Mouse (Mus musculus) heart, embryonic 10.5 days (tissue): Measurements from ENCODE around the gene Lrfn3. TPM values are rescaled to one million over a fixed set of nuclear protein-coding genes. Genes with fewer than 3 reads are reported as not detected.
A peak's percentile ranks its signal among the peaks of the same experiment; 100 is the strongest.

ENCODE experiments used
- DNase-seq: peaks from one replicate; pipeline ENCODE4 v3.0.0-alpha.2; 2017; ENCODE audit warnings: low spot score
- H3K27ac ChIP-seq: fragments of 300-500 bp; sonication (generic); 2 replicates; pipeline ENCODE4 v1.5.1; 2016; ENCODE audit warnings: mild to moderate bottlenecking
- H3K27me3 ChIP-seq: fragments of 300-500 bp; sonication (generic); 2 replicates; pipeline ENCODE4 v1.6.1; 2016; ENCODE audit warnings: mild to moderate bottlenecking; ENCODE audit not compliant: poor library complexity, insufficient read depth, severe bottlenecking
- H3K36me3 ChIP-seq: fragments of 300-500 bp; sonication (generic); 2 replicates; pipeline ENCODE4 v1.6.1; 2016; ENCODE audit warnings: mild to moderate bottlenecking, moderate library complexity
- H3K4me1 ChIP-seq: fragments of 300-500 bp; sonication (generic); 2 replicates; pipeline ENCODE4 v1.6.1; 2016; ENCODE audit warnings: mild to moderate bottlenecking
- H3K4me3 ChIP-seq: fragments of 300-500 bp; sonication (generic); 2 replicates; pipeline ENCODE4 v1.5.1; 2016; ENCODE audit warnings: mild to moderate bottlenecking, moderate library complexity
- H3K9me3 ChIP-seq: fragments of 300-500 bp; sonication (generic); 2 replicates; pipeline ENCODE4 v1.6.1; 2016; ENCODE audit warnings: mild to moderate bottlenecking, moderate library complexity
- WGBS: fragments of 180-500 bp; shearing (Covaris S2); methylation state at CpG from one replicate; pipeline ENCODE4 v1.1.7; 2016; 5-methylcytosine and 5-hydroxymethylcytosine counted together
- polyA plus RNA-seq: library from polyadenylated mRNA; unstranded; fragments of >200 nt; fragmentation: Nextera tagmentation; extraction: Ambion mirVana; gene quantifications from 2 replicates; pipeline ENCODE4 v1.2.1, GENCODE M21; 2016

Gene Lrfn3
- polyA plus RNA-seq, 1 experiment from 2014 or later, result 2.0 TPM

- DNase-seq, result no peak
- WGBS, result 56% methylated on average over 5 of the region's 5 CpGs
- H3K27ac ChIP-seq, result no peak overlapping the region
- peaks cover 8% of the 10 kb centered on the region for H3K4me1 ChIP-seq
- H3K27me3 ChIP-seq, result peaks cover 59% of the 10 kb centered on the region
- no peak overlapping the region for H3K4me3 ChIP-seq
- no peaks in the 10 kb centered on the region for H3K36me3 ChIP-seq
- H3K9me3 ChIP-seq, result no peaks in the 10 kb centered on the region
Observed at GRCm38 (mm10) chr7:30334563-30334962, 28.0 kb downstream of the Lrfn3 start.

GRCm38 (mm10) chr7:30333436-30333835 is 29.1 kb downstream of the Lrfn3 start:
- peaks cover 48% of the 10 kb centered on the region for H3K27me3 ChIP-seq
- DNase-seq, result no peak
- no peak overlapping the region for H3K4me3 ChIP-seq
- WGBS, result 39% methylated on average over 4 of the region's 4 CpGs
- no peaks in the 10 kb centered on the region for H3K36me3 ChIP-seq
- H3K9me3 ChIP-seq, result no peaks in the 10 kb centered on the region
- H3K4me1 ChIP-seq, result peaks cover 11% of the 10 kb centered on the region
- H3K27ac ChIP-seq, result peak overlapping the region; percentile 16; the same call in 1 of the 2 replicates

GRCm38 (mm10) chr7:30332622-30333259 is 29.8 kb downstream of the Lrfn3 start:
- Histone ChIP-seq H3K27me3 (peaks cover 48% of the 10 kb centered on the region), H3K4me3 (no peak overlapping the region), H3K4me1 (peaks cover 11% of the 10 kb centered on the region), H3K36me3 (no peaks in the 10 kb centered on the region), H3K9me3 (no peaks in the 10 kb centered on the region), H3K27ac (no peak overlapping the region)
- no peak for DNase-seq
- WGBS, result 57% methylated on average over 18 of the region's 18 CpGs

GRCm38 (mm10) chr7:30331887-30332286 is 30.7 kb downstream of the Lrfn3 start:
- Histone ChIP-seq H3K4me1 (peaks cover 17% of the 10 kb centered on the region), H3K36me3 (no peaks in the 10 kb centered on the region), H3K27me3 (peaks cover 53% of the 10 kb centered on the region), H3K4me3 (peak overlapping the region; percentile 22; the same call in 1 of the 2 replicates), H3K9me3 (no peaks in the 10 kb centered on the region), H3K27ac (no peak overlapping the region)
- peak; percentile 88 for DNase-seq
- WGBS, result 8% methylated on average over 13 of the region's 13 CpGs

GRCm38 (mm10) chr7:30328379-30328778 is 34.2 kb downstream of the Lrfn3 start:
- peaks cover 12% of the 10 kb centered on the region for H3K4me1 ChIP-seq
- peaks cover 18% of the 10 kb centered on the region; the same call in 1 of the 2 replicates for H3K27me3 ChIP-seq
- no peak overlapping the region for H3K4me3 ChIP-seq
- WGBS, result 50% methylated on average over 10 of the region's 10 CpGs
- H3K36me3 ChIP-seq, result no peaks in the 10 kb centered on the region
- no peak for DNase-seq
- no peaks in the 10 kb centered on the region for H3K9me3 ChIP-seq
- H3K27ac ChIP-seq, result no peak overlapping the region

- H3K27me3 ChIP-seq, result peaks cover 6% of the 10 kb centered on the region; the same call in 1 of the 2 replicates
- H3K27ac ChIP-seq, result peak overlapping the region; percentile 24; the same call in 1 of the 2 replicates
- H3K36me3 ChIP-seq, result no peaks in the 10 kb centered on the region
- H3K4me1 ChIP-seq, result peaks cover 14% of the 10 kb centered on the region
- 52% methylated on average over 15 of the region's 15 CpGs for WGBS
- H3K4me3 ChIP-seq, result no peak overlapping the region
- no peak for DNase-seq
- no peaks in the 10 kb centered on the region for H3K9me3 ChIP-seq
Observed at GRCm38 (mm10) chr7:30327140-30327539, 35.4 kb downstream of the Lrfn3 start.

GRCm38 (mm10) chr7:30326427-30326826 is 36.1 kb downstream of the Lrfn3 start:
- Histone ChIP-seq H3K4me3 (no peak overlapping the region), H3K27ac (no peak overlapping the region)
- DNase-seq, result no peak

GRCm38 (mm10) chr7:30325364-30325763 is 37.2 kb downstream of the Lrfn3 start:
- Histone ChIP-seq H3K4me1 (peaks cover 23% of the 10 kb centered on the region), H3K27ac (no peak overlapping the region), H3K4me3 (no peak overlapping the region), H3K27me3 (peaks cover 6% of the 10 kb centered on the region; the same call in 1 of the 2 replicates), H3K36me3 (no peaks in the 10 kb centered on the region), H3K9me3 (no peaks in the 10 kb centered on the region)
- DNase-seq, result no peak
- 43% methylated on average over 2 of the region's 2 CpGs for WGBS

More at GRCm38 (mm10) chr7:30326427-30326826, 36.1 kb downstream of the Lrfn3 start:
- no peaks in the 10 kb centered on the region for H3K36me3 ChIP-seq
- H3K27me3 ChIP-seq, result peaks cover 6% of the 10 kb centered on the region; the same call in 1 of the 2 replicates
- no peaks in the 10 kb centered on the region for H3K9me3 ChIP-seq
- H3K4me1 ChIP-seq, result peaks cover 16% of the 10 kb centered on the region

GRCm38 (mm10) chr7:30324300-30324944 is 38.1 kb downstream of the Lrfn3 start:
- H3K4me3 ChIP-seq, result no peak overlapping the region
- no peak for DNase-seq
- peaks cover 23% of the 10 kb centered on the region for H3K4me1 ChIP-seq
- WGBS, result 82% methylated on average over 5 of the region's 5 CpGs
- no peaks in the 10 kb centered on the region for H3K9me3 ChIP-seq
- H3K27me3 ChIP-seq, result peaks cover 6% of the 10 kb centered on the region; the same call in 1 of the 2 replicates
- no peak overlapping the region for H3K27ac ChIP-seq
- H3K36me3 ChIP-seq, result 0 out of 2 replicates have a peak, but pooled peaks cover 1% of the 10 kb centered on the region

- Histone ChIP-seq H3K9me3 (no peaks in the 10 kb centered on the region), H3K27ac (peak within 1 kb of the TSS; percentile 92), H3K27me3 (peaks cover 6% of the 10 kb centered on the region; the same call in 1 of the 2 replicates), H3K36me3 (peaks cover 7% of the 10 kb centered on the region; the same call in 1 of the 2 replicates), H3K4me1 (peaks cover 23% of the 10 kb centered on the region), H3K4me3 (peak within 1 kb of the TSS; percentile 72)
- DNase-seq, result no peak
- 73% methylated on average over 3 of the region's 3 CpGs for WGBS
Observed at GRCm38 (mm10) chr7:30323795-30324194, 38.8 kb downstream of the Lrfn3 start, which contains the start of gene Sdhaf1. Sdhaf1 (minus strand) TSS chr7:30323895.

- Histone ChIP-seq H3K4me3 (peak overlapping the region; percentile 72), H3K27me3 (peaks cover 6% of the 10 kb centered on the region; the same call in 1 of the 2 replicates), H3K36me3 (peaks cover 17% of the 10 kb centered on the region; the same call in 1 of the 2 replicates), H3K27ac (peak overlapping the region; percentile 92), H3K4me1 (peaks cover 19% of the 10 kb centered on the region), H3K9me3 (no peaks in the 10 kb centered on the region)
- 34% methylated on average over 6 of the region's 6 CpGs for WGBS
- DNase-seq, result no peak
Observed at GRCm38 (mm10) chr7:30322865-30323264, 39.7 kb downstream of the Lrfn3 start.

- Histone ChIP-seq H3K9me3 (no peaks in the 10 kb centered on the region), H3K27ac (peak overlapping the region; percentile 92), H3K4me3 (peak overlapping the region; percentile 72), H3K27me3 (peaks cover 3% of the 10 kb centered on the region; the same call in 1 of the 2 replicates), H3K36me3 (peaks cover 19% of the 10 kb centered on the region; the same call in 1 of the 2 replicates), H3K4me1 (peaks cover 17% of the 10 kb centered on the region)
- 0% methylated on average over 20 of the region's 20 CpGs for WGBS
- DNase-seq, result peak; percentile 100
Observed at GRCm38 (mm10) chr7:30322285-30322667, 40.3 kb downstream of the Lrfn3 start.
